Mouse (Mus musculus): ENCODE data around the gene Tdrd12.
"Not testable (repeated sequence)": the region's sequence is repeated elsewhere in the genome, so short reads cannot be mapped to it uniquely, and the experiment has no call there.

Gene Tdrd12

GRCm38 (mm10) chr7:35555224-35556204, 18.0 kb upstream of the Tdrd12 start:
- peak; percentile 91 for DNase-seq (ENCODE audit: extremely low spot score)

DNA sequence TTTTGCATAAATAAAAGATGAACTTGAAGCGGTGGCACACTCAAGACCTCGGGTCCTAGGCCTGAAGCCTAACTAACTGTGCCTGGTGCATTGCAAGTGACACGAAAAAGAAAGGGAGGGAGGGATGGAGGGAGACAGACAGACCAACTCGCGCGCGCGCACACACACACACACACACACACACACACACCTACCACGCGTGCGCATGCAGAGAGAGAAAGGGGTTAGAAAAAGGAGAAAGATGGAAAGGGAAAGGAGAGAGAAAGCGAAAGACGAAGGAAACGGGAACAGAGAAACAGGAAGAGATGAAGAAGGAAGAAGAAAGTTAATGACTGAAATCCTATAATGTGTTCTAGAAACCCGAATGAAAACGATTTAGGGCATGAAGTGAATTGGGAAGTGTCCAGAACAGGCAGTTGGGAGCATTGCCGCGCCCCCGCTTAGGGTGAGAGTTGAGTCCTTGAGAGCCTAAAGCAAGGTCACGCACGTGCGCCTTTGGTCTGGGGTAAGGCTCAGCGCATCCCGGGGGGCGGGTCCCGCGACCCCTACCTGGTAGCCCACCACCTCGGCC, 17.1 kb upstream of the Tdrd12 start:
- peak; percentile 47 for DNase-seq (ENCODE audit: extremely low spot score)

DNA sequence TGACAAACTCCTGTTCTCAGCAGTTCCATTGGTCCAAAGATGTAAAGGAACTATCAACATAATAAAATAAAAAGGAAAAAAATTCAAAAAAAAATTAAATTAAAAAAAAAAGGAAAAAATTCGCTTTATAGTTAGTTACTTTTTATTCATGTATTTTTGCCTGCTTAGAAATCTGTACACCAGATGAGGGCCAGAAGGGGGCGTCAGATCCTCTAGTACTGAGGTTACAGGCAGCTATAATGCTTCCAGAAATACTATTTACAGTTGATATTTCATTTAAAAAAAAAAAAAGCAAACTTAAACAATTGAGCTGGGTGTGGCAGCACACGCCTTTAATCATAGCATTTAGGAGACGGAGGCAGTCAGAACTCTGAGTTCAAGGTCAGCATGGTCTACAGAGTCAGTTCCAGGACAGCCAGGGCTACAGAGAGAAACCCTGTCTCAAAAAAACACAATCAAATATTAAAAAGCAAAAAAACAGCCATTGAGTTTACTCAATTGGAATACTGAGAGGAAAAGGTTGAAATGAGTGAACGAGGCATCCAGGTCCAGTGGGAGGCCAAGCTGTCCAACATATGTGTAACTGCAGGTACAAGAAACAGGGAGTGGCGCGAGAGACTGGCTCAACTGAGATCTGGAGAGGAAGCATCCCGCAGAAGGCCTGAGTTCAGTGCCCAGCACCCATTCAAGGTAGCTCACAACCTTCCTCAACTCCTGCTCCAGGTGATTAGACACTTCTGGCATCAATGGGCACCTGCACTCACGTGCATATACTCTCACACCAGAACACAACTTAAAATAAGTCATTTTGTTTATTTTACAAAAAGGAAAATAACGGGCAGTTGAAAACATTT, 16.4 kb upstream of the Tdrd12 start:
- no peak for DNase-seq (ENCODE audit: extremely low spot score)

DNA sequence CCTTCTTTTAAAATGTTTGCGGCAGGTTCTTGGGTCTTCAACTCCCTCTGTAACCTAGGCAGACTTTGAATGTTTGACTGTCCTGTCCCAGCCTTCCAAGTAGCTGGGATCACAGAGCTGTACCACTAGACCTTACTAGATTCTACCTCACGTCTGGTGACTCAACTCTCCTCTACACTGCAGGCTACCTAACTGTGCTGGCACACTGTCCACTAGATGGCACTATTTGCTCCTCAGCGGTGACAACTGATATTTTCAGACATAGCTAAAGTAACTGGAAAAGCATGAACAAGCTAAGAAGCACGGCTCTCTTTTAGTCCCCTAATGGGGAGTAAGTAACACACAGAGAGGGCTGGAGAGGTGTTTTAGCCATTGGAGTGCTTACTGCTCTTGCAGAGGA, 8.3 kb upstream of the Tdrd12 start:
- peak; percentile 54 for DNase-seq (ENCODE audit: extremely low spot score)

GRCm38 (mm10) chr7:35535750-35536512, 1.6 kb downstream of the Tdrd12 start:
- DNase-seq (ENCODE audit: extremely low spot score) = no peak

DNA sequence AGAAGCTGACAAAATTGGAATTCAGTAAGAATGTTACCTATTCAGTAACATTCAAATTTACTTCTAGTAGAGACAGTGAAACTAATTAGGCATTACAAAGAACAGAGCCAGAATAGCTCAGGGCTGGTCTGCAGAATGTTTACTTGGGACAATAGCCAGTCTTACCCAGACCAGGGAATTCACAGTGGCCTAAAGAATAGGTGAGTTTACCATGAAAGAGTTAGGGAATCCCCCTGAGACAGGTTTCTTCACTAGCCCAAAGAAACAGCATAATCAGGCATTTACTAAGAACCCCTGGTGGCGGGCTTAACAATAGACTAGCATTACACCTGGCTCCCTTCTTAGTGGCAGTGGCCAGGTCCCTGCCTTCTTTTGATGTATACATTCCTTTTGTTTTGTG, 7.0 kb downstream of the Tdrd12 start:
- not testable (repeated sequence) for DNase-seq (ENCODE audit: extremely low spot score)

DNA sequence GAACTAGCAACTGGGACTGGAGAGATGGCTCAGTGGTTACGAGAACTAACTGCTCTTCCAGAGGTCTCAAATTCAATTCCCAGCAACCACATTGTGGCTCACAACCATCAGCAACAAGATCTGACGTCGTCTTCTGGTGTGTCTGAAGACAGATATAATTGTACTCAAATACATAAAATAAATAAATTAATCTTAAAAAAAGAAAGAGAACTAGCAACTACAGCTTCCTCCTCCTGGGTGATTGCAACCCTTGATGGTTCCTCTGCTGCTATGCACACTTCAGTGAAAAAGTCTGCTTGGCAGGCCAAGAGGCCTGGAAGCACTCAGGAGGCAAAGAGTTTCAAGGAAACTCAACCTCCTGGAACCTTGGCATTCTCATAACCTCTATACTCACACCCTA, 7.5 kb downstream of the Tdrd12 start:
- no peak for DNase-seq (ENCODE audit: extremely low spot score)

DNA sequence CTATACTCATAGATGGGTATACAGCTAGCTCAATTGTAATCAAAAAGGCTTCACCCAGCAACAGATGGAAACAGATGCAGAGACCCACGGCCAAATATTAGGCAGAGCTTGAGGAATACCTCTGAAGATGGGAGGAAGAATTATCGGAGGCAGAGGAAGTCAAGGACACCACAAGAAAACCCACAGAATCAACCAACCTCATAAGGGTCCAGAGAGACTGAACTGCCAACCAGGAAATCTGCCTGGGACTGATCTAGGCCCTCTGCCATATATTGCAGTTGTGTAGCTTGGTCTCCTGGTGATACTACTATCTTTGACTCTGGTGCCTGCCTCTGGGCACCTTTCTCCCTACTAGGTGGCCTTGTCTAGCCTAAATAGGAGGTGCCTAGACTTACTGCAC, 10.8 kb downstream of the Tdrd12 start:
- no peak for DNase-seq (ENCODE audit: extremely low spot score)

DNA sequence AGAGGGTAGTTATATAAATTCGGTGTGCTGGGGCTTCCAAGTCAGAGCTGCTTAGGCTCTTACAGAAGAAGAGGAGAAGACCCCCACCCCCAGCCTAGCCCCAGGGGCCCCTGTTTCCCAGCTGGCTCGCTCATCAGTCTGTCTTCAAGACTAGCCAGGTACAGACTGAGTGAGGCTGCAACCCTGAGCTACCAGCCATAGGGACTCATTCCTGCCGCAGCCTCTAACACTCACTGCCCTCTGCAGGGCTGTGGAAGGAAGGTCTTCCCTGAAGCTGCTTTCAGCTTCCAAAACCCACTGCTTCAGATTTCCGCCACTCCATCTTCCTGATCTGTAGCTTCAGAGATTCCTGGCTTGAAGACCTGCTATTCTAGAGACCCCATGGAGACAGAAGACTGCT, 35.5 kb downstream of the Tdrd12 start:
- peak; percentile 32 for DNase-seq (ENCODE audit: extremely low spot score)

GRCm38 (mm10) chr7:35497516-35497915, 40.0 kb downstream of the Tdrd12 start:
- no peak for DNase-seq (ENCODE audit: extremely low spot score)

DNA sequence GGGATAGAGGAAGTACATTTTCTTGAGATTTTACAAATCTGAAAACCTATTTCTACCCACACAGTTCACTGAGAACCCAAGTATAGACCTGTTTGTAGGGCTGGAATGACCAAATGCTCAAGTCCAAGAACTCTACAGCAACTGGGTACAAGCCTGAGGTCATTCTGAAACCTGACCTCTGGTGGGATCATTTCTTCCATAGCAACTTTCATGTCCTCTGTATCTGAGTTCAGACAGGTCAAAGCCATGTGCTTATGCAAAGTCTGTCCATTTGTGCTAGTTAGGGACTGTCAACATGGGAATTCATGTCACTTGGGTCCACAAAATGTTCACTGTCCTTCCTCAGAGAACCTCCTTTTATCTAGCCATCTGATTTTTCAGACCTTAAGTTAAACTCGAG, 46.5 kb downstream of the Tdrd12 start:
- no peak for DNase-seq (ENCODE audit: extremely low spot score)

GRCm38 (mm10) chr7:35490186-35490585, 47.4 kb downstream of the Tdrd12 start:
- DNase-seq (ENCODE audit: extremely low spot score) = no peak

GRCm38 (mm10) chr7:35486553-35486952, 51.0 kb downstream of the Tdrd12 start:
- DNase-seq (ENCODE audit: extremely low spot score) = no peak

DNA sequence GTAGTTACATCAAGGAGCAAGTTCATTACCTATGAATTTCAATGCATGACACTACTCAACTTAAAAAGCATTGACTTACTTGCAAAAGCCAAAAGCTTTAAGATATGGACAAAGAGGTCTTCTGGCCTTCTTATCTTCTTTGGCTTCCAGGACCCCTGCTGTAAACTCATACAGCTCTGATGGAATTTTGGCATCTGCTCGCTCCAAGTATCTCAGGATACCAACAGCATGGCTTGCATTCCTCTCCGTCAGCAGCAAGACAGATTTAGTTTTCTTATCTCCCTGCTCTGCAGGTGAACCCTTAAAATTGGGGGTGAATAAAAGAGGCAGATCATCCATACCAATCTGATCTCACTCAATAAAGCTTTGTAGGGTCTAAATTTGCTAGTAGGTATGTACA, 52.4 kb downstream of the Tdrd12 start:
- DNase-seq (ENCODE audit: extremely low spot score) = no peak

GRCm38 (mm10) chr7:35476457-35476856, 61.1 kb downstream of the Tdrd12 start:
- DNase-seq (ENCODE audit: extremely low spot score) = no peak

DNA sequence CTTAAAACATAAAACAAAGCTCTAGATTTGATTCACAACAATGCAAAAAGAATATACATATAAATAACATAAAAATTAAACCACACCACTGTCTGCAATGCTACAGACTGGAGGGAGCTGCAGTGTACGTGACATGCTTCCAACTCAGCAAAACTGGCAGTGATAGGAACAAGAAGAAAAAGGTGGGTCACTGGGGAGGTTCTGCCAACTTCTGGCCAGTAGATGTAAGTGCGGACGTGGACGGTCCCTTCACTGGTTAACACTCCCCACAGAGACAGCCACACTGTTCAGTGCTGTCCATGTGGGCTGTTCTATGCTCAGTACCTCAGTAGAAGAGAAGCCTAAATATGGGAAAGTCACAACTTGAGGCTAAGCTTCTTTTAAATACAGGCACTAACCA, 66.8 kb downstream of the Tdrd12 start:
- DNase-seq (ENCODE audit: extremely low spot score) = no peak

DNA sequence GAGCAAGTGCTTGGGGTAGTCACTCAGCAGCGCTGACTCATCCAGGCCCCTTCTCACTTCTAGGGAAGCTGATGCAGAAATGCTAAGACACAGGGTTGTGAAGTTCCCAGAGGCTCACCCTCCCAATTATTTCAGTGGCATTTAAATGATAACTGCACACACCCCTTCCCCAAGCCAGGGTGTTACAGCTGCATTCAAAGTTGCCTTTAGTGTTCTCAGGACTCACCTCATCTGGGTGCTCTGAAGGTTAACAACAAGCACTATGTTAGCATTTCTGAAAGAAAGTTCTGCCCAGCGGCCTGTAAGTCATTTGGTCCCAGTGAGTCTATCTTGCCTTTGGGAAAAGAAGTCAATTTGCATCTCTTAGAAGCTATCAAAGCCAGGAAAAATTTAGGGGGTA, 69.7 kb downstream of the Tdrd12 start:
- DNase-seq (ENCODE audit: extremely low spot score) = no peak

GRCm38 (mm10) chr7:35465027-35465426, 72.5 kb downstream of the Tdrd12 start:
- DNase-seq (ENCODE audit: extremely low spot score) = no peak

GRCm38 (mm10) chr7:35460971-35461370, 76.6 kb downstream of the Tdrd12 start:
- no peak for DNase-seq (ENCODE audit: extremely low spot score)

DNA sequence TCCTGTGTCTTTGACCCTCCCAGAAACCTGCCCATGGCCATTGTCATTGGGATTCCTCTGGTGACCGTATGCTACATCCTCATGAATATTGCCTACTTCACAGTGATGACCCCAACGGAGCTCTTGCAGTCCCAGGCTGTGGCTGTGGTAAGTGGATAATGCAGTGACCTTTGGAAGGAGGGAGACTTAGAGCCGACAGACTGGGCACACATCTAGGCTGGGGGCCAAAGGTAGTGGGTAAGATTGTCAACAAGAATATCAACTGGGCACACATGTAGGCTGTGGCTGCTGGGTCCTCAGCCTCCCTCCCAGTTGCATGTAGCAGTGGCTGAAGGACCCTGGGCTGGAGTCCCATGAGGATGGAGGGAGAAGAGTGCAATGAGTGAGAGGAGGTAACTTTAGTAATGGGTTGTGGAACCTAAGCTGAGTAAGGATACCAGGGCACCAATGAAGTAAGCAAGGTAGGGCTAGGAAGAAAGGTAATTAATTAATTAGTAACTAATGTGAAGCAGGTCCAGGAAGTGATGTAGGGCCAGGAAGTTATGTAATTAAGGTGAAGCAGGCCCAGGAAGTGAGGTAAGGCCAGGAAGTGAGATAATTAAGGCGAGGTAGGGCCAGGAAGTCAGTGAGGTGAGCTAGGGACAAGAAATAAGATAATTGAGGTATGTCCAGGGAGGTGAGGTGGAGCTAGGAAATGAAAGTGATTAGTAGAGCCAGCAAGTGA, 81.3 kb downstream of the Tdrd12 start:
- DNase-seq (ENCODE audit: extremely low spot score) = no peak

DNA sequence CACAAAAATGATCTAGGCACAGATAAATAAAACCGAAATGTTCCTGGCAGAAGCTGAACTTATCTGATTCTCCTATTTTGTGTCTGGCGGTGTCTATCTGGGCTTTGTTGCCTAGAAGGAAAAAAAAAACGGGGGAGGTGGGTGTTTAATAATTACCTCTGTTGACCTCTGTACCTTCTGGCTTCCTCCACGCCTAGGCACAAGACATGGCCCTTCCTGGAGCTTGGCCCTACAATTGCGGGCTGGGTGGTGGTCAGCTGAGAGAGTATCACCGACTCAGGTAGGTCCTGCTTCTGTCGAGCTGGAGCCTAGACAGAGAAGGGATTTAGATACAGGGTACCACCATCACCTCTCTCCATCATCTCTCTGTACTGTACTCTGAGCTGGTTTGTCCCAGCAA, 88.7 kb downstream of the Tdrd12 start:
- DNase-seq (ENCODE audit: extremely low spot score) = no peak

Measured in embryo, embryonic 9.5 days (tissue).